Mouse (Mus musculus): ENCODE measurements around the gene Ntf5. TPM values are rescaled to one million over a fixed set of nuclear protein-coding genes. Genes with fewer than 3 reads are reported as not detected.

Ntf5 gene
- polyA plus RNA-seq, 1 experiment from 2014 or later: 2.0 TPM

- WGBS: 75% methylated on average over 10 of the region's 10 CpGs
- H3K4me2 ChIP-seq (replicated peaks; ENCODE audit: low read depth): no peak overlapping the region
- no peak overlapping the region for H3K9ac ChIP-seq (ENCODE audit: low read depth, low read length)
- no peaks in the 10 kb centered on the region for H3K9me3 ChIP-seq (ENCODE audit: control insufficient read depth)
- H3K36me3 ChIP-seq (ENCODE audit: control insufficient read depth, insufficient read depth): no peaks in the 10 kb centered on the region
- TF ChIP-seq CTCF (IDR thresholded peaks at IDR 0.05; ENCODE audit: low read depth): no peak
- no peak overlapping the region for H3K27ac ChIP-seq (ENCODE audit: low read depth, low read length)
- H3K4me3 ChIP-seq (ENCODE audit: low read depth, low read length): no peak overlapping the region
- no peak for ATAC-seq
- no peaks in the 10 kb centered on the region for H3K4me1 ChIP-seq (replicated peaks; ENCODE audit: control insufficient read depth, insufficient read depth, low read length)
- H3K27me3 ChIP-seq (replicated peaks; ENCODE audit: control insufficient read depth, insufficient read depth, low read length): peaks cover 66% of the 10 kb centered on the region
Observed at GRCm38 (mm10) chr7:45407836-45408235, 5.7 kb upstream of the Ntf5 start.

- no peak for TF ChIP-seq CTCF (IDR thresholded peaks at IDR 0.05; ENCODE audit: low read depth)
- Histone ChIP-seq H3K36me3 (ENCODE audit: control insufficient read depth, insufficient read depth) (no peaks in the 10 kb centered on the region), H3K4me2 (replicated peaks; ENCODE audit: low read depth) (no peak overlapping the region), H3K9me3 (ENCODE audit: control insufficient read depth) (no peaks in the 10 kb centered on the region), H3K27me3 (replicated peaks; ENCODE audit: control insufficient read depth, insufficient read depth, low read length) (peaks cover 68% of the 10 kb centered on the region), H3K27ac (ENCODE audit: low read depth, low read length) (no peak overlapping the region), H3K4me1 (replicated peaks; ENCODE audit: control insufficient read depth, insufficient read depth, low read length) (0 out of 2 replicates have a peak, but pooled peaks cover under 1% of the 10 kb centered on the region), H3K4me3 (ENCODE audit: low read depth, low read length) (no peak overlapping the region), H3K9ac (ENCODE audit: low read depth, low read length) (no peak overlapping the region)
- ATAC-seq: no peak
- 64% methylated on average over 7 of the region's 7 CpGs for WGBS
Observed at GRCm38 (mm10) chr7:45408351-45408750, 5.1 kb upstream of the Ntf5 start.

- no peak for TF ChIP-seq CTCF (IDR thresholded peaks at IDR 0.05; ENCODE audit: low read depth)
- no peak overlapping the region for H3K4me2 ChIP-seq (replicated peaks; ENCODE audit: low read depth)
- no peak overlapping the region for H3K4me3 ChIP-seq (ENCODE audit: low read depth, low read length)
- H3K27me3 ChIP-seq (replicated peaks; ENCODE audit: control insufficient read depth, insufficient read depth, low read length): peaks cover 74% of the 10 kb centered on the region
- no peak overlapping the region for H3K27ac ChIP-seq (ENCODE audit: low read depth, low read length)
- no peaks in the 10 kb centered on the region for H3K9me3 ChIP-seq (ENCODE audit: control insufficient read depth)
- 0 out of 2 replicates have a peak, but pooled peaks cover 6% of the 10 kb centered on the region for H3K4me1 ChIP-seq (replicated peaks; ENCODE audit: control insufficient read depth, insufficient read depth, low read length)
- ATAC-seq: no peak
- no peaks in the 10 kb centered on the region for H3K36me3 ChIP-seq (ENCODE audit: control insufficient read depth, insufficient read depth)
- no peak overlapping the region for H3K9ac ChIP-seq (ENCODE audit: low read depth, low read length)
- WGBS: 88% methylated on average over 17 of the region's 17 CpGs
Observed at GRCm38 (mm10) chr7:45408949-45409348, 4.5 kb upstream of the Ntf5 start.

- Histone ChIP-seq H3K4me2 (replicated peaks; ENCODE audit: low read depth) (no peak overlapping the region), H3K27ac (ENCODE audit: low read depth, low read length) (no peak overlapping the region), H3K4me1 (replicated peaks; ENCODE audit: control insufficient read depth, insufficient read depth, low read length) (peaks cover 12% of the 10 kb centered on the region; the same call in 1 of the 2 replicates), H3K27me3 (replicated peaks; ENCODE audit: control insufficient read depth, insufficient read depth, low read length) (peaks cover 81% of the 10 kb centered on the region), H3K9me3 (ENCODE audit: control insufficient read depth) (no peaks in the 10 kb centered on the region), H3K36me3 (ENCODE audit: control insufficient read depth, insufficient read depth) (no peaks in the 10 kb centered on the region), H3K4me3 (ENCODE audit: low read depth, low read length) (no peak overlapping the region), H3K9ac (ENCODE audit: low read depth, low read length) (no peak overlapping the region)
- no peak for TF ChIP-seq CTCF (IDR thresholded peaks at IDR 0.05; ENCODE audit: low read depth)
- ATAC-seq: no peak
- WGBS: 88% methylated on average over 8 of the region's 8 CpGs
Observed at GRCm38 (mm10) chr7:45409497-45410163, 3.9 kb upstream of the Ntf5 start.

- no peak overlapping the region for H3K9ac ChIP-seq (ENCODE audit: low read depth, low read length)
- H3K4me1 ChIP-seq (replicated peaks; ENCODE audit: control insufficient read depth, insufficient read depth, low read length): peaks cover 14% of the 10 kb centered on the region; the same call in 1 of the 2 replicates
- peaks cover 79% of the 10 kb centered on the region for H3K27me3 ChIP-seq (replicated peaks; ENCODE audit: control insufficient read depth, insufficient read depth, low read length)
- no peak overlapping the region for H3K4me2 ChIP-seq (replicated peaks; ENCODE audit: low read depth)
- H3K27ac ChIP-seq (ENCODE audit: low read depth, low read length): no peak overlapping the region
- H3K36me3 ChIP-seq (ENCODE audit: control insufficient read depth, insufficient read depth): no peaks in the 10 kb centered on the region
- no peak overlapping the region for H3K4me3 ChIP-seq (ENCODE audit: low read depth, low read length)
- TF ChIP-seq CTCF (IDR thresholded peaks at IDR 0.05; ENCODE audit: low read depth): no peak
- WGBS: 92% methylated on average over 2 of the region's 2 CpGs
- no peak for ATAC-seq
- H3K9me3 ChIP-seq (ENCODE audit: control insufficient read depth): no peaks in the 10 kb centered on the region
Observed at GRCm38 (mm10) chr7:45412421-45412820, 1.1 kb upstream of the Ntf5 start.

GRCm38 (mm10) chr7:45413864-45414739 lies 607 bp downstream of the Ntf5 start:
- peak; percentile 28; the same call in 1 of the 2 replicates for ATAC-seq
- Histone ChIP-seq H3K4me3 (ENCODE audit: low read depth, low read length) (peak overlapping the region; percentile 58), H3K4me1 (replicated peaks; ENCODE audit: control insufficient read depth, insufficient read depth, low read length) (peaks cover 14% of the 10 kb centered on the region; the same call in 1 of the 2 replicates), H3K9me3 (ENCODE audit: control insufficient read depth) (no peaks in the 10 kb centered on the region), H3K36me3 (ENCODE audit: control insufficient read depth, insufficient read depth) (no peaks in the 10 kb centered on the region), H3K4me2 (replicated peaks; ENCODE audit: low read depth) (peak overlapping the region; percentile 94), H3K27ac (ENCODE audit: low read depth, low read length) (no peak overlapping the region), H3K9ac (ENCODE audit: low read depth, low read length) (peak overlapping the region; percentile 34), H3K27me3 (replicated peaks; ENCODE audit: control insufficient read depth, insufficient read depth, low read length) (peaks cover 71% of the 10 kb centered on the region)
- TF ChIP-seq CTCF (IDR thresholded peaks at IDR 0.05; ENCODE audit: low read depth): no peak
- WGBS: 2% methylated on average over 27 of the region's 27 CpGs
